Mouse (Mus musculus): ENCODE data around the gene Gtf2f1.

Gene Gtf2f1

DNA sequence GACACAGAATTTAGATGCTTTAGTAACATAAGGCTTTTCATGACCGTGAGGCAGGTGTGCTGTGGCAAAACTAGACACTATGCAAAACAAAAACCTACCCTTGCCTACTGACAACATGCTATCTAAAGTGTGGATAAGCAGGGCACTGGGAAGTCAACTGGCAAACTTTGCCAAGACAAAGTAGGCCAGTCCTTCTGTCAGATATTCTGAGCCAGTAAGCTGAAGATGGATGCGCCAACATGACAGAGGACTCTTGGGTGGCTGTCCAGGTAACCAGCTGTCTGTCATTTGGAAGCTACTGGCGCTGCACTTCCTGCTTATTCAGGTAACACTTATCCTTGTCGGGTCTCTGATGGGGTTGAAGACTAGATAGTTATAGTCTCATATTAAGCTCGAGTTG is 41.0 kb downstream of the Gtf2f1 start:
- no peak for DNase-seq

DNA sequence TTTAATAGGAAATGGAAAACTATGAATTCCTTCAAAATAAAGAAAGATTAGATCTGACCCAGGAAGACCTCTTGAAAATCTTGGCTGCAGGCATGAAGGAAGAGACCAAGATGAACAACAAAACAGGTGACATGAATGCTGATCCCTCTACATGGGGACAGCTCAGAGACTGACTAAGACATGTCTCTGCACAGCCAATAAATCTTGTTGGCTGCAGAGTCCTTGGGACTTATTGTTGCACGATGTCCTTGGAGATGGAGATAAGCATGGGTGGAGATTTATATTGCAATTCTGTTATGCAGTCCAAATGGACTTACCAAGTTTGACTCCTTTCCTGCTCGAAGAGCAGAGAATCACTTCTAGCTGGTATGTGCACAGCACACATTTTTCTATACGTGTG is 41.8 kb downstream of the Gtf2f1 start:
- no peak for DNase-seq

DNA sequence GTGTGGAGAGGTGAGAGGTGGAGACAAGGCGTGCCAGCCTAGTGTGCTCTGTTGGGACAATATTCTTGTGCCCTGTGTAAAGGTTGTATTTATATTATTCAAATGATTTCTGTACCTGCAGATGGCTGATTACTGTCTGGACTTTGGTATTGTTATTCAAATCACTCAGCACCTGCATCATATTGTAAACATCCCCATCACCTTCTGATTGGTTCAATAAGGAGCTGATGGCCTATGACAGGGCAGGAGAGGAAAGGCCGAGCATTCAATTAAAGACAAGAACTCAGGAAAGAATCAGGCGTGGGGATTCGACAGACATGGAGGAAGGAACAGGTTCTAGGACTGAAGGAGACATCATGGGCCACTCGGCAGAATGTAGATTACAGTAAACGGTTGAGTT is 47.4 kb downstream of the Gtf2f1 start:
- no peak for DNase-seq

DNA sequence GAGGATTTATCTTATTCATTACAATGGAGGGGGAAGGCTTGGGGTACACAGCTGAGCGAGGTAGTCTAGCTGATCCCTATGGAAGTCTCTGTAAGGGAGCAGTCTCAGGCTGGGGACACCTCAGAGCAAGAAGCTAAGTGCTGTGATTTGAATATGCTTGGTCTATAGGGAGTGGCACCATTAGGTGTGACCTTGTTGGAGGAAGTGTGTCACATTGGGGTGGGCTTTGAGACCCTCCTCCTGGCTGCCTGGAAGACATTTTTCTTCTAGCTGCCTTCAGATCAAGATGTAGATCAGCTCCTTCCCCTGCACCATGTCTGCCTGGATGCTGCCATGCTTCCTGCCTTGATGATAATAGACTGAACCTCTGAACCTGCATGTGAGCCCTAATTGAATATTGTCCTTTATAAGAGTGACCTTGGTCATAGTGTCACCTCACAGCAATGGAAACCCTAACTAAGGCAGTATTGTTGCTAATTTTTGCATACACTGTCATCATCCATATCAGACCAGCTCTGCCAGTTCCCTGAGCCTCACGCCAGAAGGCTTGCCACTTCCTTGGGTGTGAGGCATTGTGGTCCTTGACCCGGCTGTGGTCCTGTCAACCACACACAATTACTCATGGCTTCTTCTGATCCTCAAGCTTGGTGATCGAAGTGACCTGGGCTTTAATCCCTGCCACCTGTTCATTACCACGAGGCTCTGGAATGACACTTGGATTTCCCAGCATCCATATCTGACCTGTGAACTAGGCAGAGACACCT is 48.3 kb downstream of the Gtf2f1 start:
- no peak for DNase-seq

DNA sequence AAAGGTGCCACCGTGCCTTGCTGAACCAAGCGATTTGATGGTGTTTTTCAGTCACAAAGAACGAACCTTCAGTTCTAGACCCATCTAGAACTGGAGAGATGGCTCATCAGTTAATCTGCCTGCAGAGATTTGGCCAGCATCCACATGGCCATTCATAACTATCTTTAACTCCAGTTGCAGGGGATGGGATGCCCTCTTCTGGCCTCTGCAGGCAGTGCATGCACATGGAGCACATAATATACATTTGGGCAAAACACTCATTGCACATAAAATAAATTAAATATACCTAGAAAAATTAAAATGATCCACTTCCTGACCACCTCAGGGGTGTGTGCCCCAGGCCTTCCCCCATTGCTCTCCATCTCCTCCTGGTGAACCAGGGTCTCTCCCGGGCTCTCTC is 49.2 kb downstream of the Gtf2f1 start:
- DNase-seq = no peak

DNA sequence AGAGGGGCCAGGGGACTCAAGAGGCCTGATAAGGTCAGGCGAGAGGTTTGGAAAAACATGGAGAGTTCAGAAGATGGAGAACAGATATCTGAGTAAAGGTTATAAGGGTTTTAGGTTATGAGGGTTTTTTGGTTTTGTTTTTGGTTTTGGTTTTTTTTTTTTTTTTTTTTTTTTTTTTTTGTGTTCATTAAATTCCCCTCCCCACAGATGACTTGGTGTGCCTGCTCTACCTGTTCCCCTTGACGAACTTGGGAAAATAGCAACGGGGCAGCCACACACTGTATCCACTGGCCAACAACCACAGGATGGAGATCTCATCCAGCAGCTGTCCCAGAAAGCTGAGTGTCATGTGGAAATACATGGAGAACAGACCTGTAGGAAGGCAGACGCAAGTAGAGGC is 52.4 kb downstream of the Gtf2f1 start:
- no peak for DNase-seq

DNA sequence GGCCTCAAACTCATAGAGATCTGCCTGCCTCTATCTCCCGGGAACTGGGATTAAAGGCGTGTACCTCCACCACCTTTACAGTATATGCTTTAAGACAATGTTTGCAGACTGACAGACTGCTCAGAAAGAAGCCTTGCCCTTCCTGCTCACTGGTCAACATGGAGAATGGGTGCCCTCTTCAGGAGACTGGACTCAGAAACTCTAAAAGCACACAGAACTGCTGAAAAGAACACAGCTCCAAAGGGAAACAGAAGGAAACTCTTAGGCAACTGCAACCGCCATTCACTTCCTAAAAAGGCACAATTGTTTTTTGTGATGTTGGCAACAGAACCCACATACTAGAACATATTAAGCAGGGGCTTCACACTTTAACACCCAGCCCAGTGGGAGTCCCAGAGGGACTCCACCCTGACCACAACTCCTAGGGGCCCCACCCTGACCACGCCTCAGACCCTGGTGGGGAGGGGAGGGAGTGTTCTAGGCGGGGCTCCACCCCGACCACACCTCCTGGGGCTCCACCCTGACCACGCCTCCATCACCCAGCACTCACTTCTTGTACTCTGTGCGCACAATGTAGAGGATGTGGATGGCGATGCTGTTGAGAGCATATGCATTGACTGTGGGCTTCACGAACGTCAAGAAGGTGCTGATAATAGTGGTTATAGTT is 53.2 kb downstream of the Gtf2f1 start:
- no peak for DNase-seq

DNA sequence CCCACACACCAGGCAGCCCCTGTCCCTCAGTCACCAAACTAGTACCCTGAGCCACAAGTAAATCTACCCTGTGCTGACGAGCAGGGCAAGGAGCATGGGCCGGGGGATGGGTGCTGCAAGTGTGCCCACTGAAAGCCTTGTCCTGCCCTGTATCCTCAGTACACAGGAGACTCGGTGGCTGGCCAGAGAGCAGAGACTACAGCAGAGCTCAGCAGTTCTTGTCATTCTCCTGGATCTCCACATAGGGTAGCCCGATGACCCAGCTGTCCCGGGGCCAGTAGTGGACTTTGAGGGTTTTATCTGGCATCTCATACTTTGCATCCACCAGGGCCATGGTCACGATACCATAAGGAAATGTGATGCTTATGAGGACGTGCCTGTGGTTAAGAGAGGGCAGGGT is 56.2 kb downstream of the Gtf2f1 start:
- DNase-seq = no peak

Measured in right cerebral cortex, postnatal 25 days (tissue).